Mouse (Mus musculus): ENCODE measurements around the gene Itpr1.

DNA sequence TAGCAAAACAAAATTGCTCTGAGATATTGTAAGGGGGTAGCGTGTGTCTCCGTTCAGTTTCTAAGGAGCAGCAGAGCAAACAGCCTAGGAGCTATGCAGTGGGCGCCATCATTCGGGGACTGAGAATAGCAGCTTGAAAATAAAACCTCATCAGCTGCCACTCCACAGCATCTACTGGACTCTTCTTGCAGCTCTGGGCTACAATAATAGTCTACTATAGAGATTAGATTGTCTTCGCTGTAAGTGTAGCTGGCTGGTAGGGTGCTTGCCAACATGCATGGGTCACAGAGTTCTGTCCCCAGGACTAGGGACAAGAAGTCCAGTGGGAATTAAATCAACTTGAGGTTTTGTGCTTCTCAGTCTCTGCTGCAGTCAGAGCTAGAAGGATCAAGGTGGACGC lies 14.6 kb downstream of the Itpr1 start:
- TF ChIP-seq CTCF (IDR thresholded peaks at IDR 0.05; ENCODE audit: insufficient read depth, low read length) (no peak), POLR2A (IDR thresholded peaks at IDR 0.05; ENCODE audit: borderline replicate concordance, extremely low read depth, low read depth, low read length) (no peak)

Data from lung, adult 2 months (tissue).